Mouse (Mus musculus): ENCODE measurements around the gene Pde12. TPM values are rescaled to one million over a fixed set of nuclear protein-coding genes. Genes with fewer than 3 reads are reported as not detected.

Pde12 gene
- total and polyA plus RNA-seq, 3 experiments, result 18.0 to 19.8 TPM; not detected in 1

- no peak for TF ChIP-seq TBP (IDR thresholded peaks at IDR 0.05; ENCODE audit: low read depth, low read length)
- peak; percentile 55 for TF ChIP-seq ZC3H11A (IDR thresholded peaks at IDR 0.05; ENCODE audit: low read depth, low read length)
- TF ChIP-seq ZNF384 (IDR thresholded peaks at IDR 0.05; ENCODE audit: low read depth, low read length), result peak; percentile 56
These were observed 1.3 kb upstream of the Pde12 start (continued) for GRCm38 (mm10) chr14:26670964-26671363.

- DNase-seq (ENCODE audit: low read depth, low spot score), result peak; percentile 76
These were observed 1.1 kb downstream of the Pde12 start for GRCm38 (mm10) chr14:26668371-26669291.

GRCm38 (mm10) chr14:26667991-26668370 is 1.7 kb downstream of the Pde12 start:
- peaks cover 10 to 15% of the 10 kb centered on the region in 2 experiments for H3K4me1 ChIP-seq (ENCODE audit: control insufficient read depth in 1 of 2, insufficient read depth in 2 of 2, low read length in 2 of 2)
- no peaks in the 10 kb centered on the region for H3K9me3 ChIP-seq (replicated peaks; ENCODE audit: insufficient read depth, low read length)
- peak overlapping the region; percentile 50 to 88 for H3K4me3 ChIP-seq (ENCODE audit: control insufficient read depth in 1 of 2, insufficient read depth in 1 of 2, low read depth in 2 of 2, low read length in 2 of 2)
- H3K79me2 ChIP-seq (ENCODE audit: control insufficient read depth, insufficient read depth, low read length, poor library complexity), result peaks cover 40% of the 10 kb centered on the region
- H3K36me3 ChIP-seq (ENCODE audit: control insufficient read depth in 1 of 2, insufficient read depth in 2 of 2, low read length in 2 of 2), result peaks cover 8 to 33% of the 10 kb centered on the region in 2 experiments
- H3K27ac ChIP-seq (ENCODE audit: control insufficient read depth, low read depth, low read length), result no peak overlapping the region
- TF ChIP-seq ZC3H11A (IDR thresholded peaks at IDR 0.05; ENCODE audit: low read depth, low read length), result no peak
- no peak for TF ChIP-seq UBTF (IDR thresholded peaks at IDR 0.05; ENCODE audit: borderline replicate concordance, insufficient read depth, low read depth, low read length)
- TF ChIP-seq POLR2AphosphoS2 (IDR thresholded peaks at IDR 0.05; ENCODE audit: low read length), result no peak
- TF ChIP-seq GABPA (IDR thresholded peaks at IDR 0.05; ENCODE audit: low read depth, low read length), result no peak
- TF ChIP-seq JUND (IDR thresholded peaks at IDR 0.05; ENCODE audit: low read depth, low read length), result no peak
- no peak for TF ChIP-seq RAD21 (IDR thresholded peaks at IDR 0.05; ENCODE audit: low read depth, low read length)
- no peaks in the 10 kb centered on the region for H3K27me3 ChIP-seq (ENCODE audit: control insufficient read depth in 1 of 2, insufficient read depth in 2 of 2, low read length in 2 of 2)
- peak; percentile 51 for DNase-seq (ENCODE audit: low read depth, low spot score)
- peak overlapping the region; percentile 90 for H3K9ac ChIP-seq (ENCODE audit: control insufficient read depth, low read depth, low read length, poor library complexity, severe bottlenecking)

More at GRCm38 (mm10) chr14:26668371-26669291, 1.1 kb downstream of the Pde12 start:
- Histone ChIP-seq H3K79me2 (ENCODE audit: control insufficient read depth, insufficient read depth, low read length, poor library complexity) (peaks cover 40% of the 10 kb centered on the region), H3K9ac (ENCODE audit: control insufficient read depth, low read depth, low read length, poor library complexity, severe bottlenecking) (peak overlapping the region; percentile 90), H3K9me3 (replicated peaks; ENCODE audit: insufficient read depth, low read length) (no peaks in the 10 kb centered on the region), H3K27me3 (ENCODE audit: control insufficient read depth in 1 of 2, insufficient read depth in 2 of 2, low read length in 2 of 2) (no peaks in the 10 kb centered on the region), H3K36me3 (ENCODE audit: control insufficient read depth in 1 of 2, insufficient read depth in 2 of 2, low read length in 2 of 2) (peaks cover 8 to 31% of the 10 kb centered on the region in 2 experiments), H3K27ac (ENCODE audit: control insufficient read depth, low read depth, low read length) (peak overlapping the region; percentile 95), H3K4me3 (ENCODE audit: control insufficient read depth in 1 of 2, insufficient read depth in 1 of 2, low read depth in 2 of 2, low read length in 2 of 2) (peak overlapping the region; percentile 50 to 88), H3K4me1 (ENCODE audit: control insufficient read depth in 1 of 2, insufficient read depth in 2 of 2, low read length in 2 of 2) (peaks cover 9 to 15% of the 10 kb centered on the region in 2 experiments)
- no peak for TF ChIP-seq USF2 (IDR thresholded peaks at IDR 0.05; ENCODE audit: borderline replicate concordance in 1 of 2, insufficient read depth in 1 of 2, low read depth in 1 of 2, low read length in 2 of 2)
- no peak for TF ChIP-seq NELFE (IDR thresholded peaks at IDR 0.05; ENCODE audit: low read depth, low read length)
- TF ChIP-seq MAX (IDR thresholded peaks at IDR 0.05; ENCODE audit: low read length), result peak; percentile 35; the same call in 1 of the 2 replicates
- 0 out of 2 replicates have a peak, but pooled peaks have one; percentile 12 for TF ChIP-seq ELF1 (IDR thresholded peaks at IDR 0.05; ENCODE audit: low read depth, low read length)
- TF ChIP-seq SMC3 (IDR thresholded peaks at IDR 0.05; ENCODE audit: low read depth, low read length), result no peak
- peak; percentile 85; the same call in 1 of the 2 replicates for TF ChIP-seq UBTF (IDR thresholded peaks at IDR 0.05; ENCODE audit: borderline replicate concordance, insufficient read depth, low read depth, low read length)
- peak; percentile 38; the same call in 1 of the 2 replicates for TF ChIP-seq MXI1 (IDR thresholded peaks at IDR 0.05; ENCODE audit: low read depth, low read length)
- TF ChIP-seq POLR2AphosphoS2 (IDR thresholded peaks at IDR 0.05; ENCODE audit: low read length), result peak; percentile 40; the same call in 1 of the 2 replicates
- TF ChIP-seq TBP (IDR thresholded peaks at IDR 0.05; ENCODE audit: low read depth, low read length), result peak; percentile 62
